Mouse (Mus musculus) spleen, adult 2 months (tissue): ENCODE data around the gene Ubash3b.

Source experiments
- CTCF ChIP-seq: fragments of 200-500 bp; IDR thresholded peaks from 2 replicates; pipeline ENCODE4 v1.5.1; 2011; ENCODE audit warnings: mild to moderate bottlenecking, inconsistent platforms; ENCODE audit not compliant: insufficient read depth, insufficient read length, insufficient replicate concordance; ENCODE audit errors: extremely low read depth
- POLR2A ChIP-seq: fragments of 200-500 bp; IDR thresholded peaks from 2 replicates; pipeline ENCODE4 v1.6.1; 2011; ENCODE audit warnings: low read depth, low read length, inconsistent platforms

GRCm38 (mm10) chr9:41091187-41091586, 70.3 kb downstream of the Ubash3b start:
- no peak for TF ChIP-seq CTCF
- no peak for TF ChIP-seq POLR2A
